Mouse (Mus musculus) ovary, postnatal 14 days (tissue): ENCODE results near the gene Gm45837.

Source experiments
- DNase-seq: peaks from one replicate; pipeline ENCODE4 v3.0.0; 2022; ENCODE audit warnings: low spot score

The Gm45837 gene

GRCm38 (mm10) chr7:101465850-101466580 is 55.3 kb downstream of the Gm45837 start:
- DNase-seq: no peak

- DNase-seq: no peak
Observed at GRCm38 (mm10) chr7:101466581-101467081, 55.9 kb downstream of the Gm45837 start.

- DNase-seq: no peak
Observed at GRCm38 (mm10) chr7:101471423-101471822, 60.7 kb downstream of the Gm45837 start.

DNA sequence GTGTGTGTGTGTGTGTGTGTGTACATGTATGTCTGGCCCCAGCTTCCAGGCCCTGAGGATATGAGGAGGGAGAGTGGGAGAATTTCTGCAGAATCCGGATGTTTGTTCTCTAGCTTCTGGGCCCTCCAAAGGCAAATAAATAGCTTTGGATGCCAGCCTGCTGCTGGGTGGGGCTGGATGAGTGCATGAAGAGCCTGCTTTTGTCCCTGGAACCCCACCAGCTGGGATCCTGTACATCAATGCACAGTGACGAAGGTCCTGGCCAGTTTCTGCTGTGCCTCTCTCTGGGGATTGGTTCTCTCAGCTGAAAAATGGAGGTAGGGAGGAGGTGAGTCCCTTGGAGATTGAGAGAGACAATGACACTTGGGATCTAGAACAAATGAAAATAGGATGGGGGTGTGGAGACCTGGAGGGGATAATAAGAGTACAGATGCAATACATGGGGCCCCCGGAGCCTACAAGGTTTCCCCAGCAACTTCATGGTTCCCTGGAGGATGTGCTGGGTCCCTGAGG is 61.3 kb downstream of the Gm45837 start:
- DNase-seq: no peak

DNA sequence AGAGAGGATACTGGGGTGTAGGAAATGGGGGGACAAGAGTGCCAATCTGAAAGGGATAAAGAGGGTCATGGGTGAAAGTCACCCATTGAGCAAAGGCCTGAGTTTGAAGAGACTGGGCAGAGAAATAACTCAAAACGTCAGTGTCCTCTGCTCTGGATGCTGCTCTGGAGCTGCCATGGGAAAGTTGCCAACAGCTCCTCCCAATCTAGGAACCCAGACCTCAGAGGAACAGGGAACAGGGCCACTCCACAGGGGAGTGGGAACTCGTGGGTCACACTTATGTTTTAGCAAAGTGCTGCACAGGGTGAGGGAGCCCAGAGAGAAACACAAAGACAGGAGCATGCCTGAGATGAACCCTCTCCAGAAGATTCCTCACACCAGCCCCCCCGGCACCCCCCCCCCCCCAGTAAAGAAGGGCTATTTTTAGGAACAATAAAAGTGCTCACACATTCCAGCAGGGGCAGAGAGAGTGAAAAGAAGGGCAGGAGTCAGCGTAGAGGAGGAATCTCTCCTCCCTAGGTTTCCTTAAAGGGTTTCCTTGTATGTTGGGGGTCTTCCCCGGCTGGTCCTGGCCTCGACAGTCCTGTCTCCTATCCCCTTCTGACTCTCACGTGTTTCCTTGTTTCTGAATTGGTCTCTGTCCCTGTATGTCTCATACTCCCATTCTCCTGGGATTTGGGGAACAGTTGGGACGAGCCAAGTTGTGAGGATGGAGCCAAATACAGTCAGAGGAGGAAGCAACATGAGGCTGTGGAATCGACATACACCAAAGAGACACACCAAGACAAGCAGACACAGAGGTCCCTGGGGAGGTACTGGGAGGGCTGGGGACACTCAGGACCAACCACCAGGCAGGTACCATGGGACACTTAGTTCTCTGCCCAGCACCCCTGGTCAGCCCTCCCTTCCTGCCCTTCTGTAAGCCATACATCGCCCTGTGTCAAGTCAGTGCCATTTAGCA is 62.2 kb downstream of the Gm45837 start:
- DNase-seq: no peak

GRCm38 (mm10) chr7:101474399-101474811 is 63.7 kb downstream of the Gm45837 start:
- no peak for DNase-seq

DNA sequence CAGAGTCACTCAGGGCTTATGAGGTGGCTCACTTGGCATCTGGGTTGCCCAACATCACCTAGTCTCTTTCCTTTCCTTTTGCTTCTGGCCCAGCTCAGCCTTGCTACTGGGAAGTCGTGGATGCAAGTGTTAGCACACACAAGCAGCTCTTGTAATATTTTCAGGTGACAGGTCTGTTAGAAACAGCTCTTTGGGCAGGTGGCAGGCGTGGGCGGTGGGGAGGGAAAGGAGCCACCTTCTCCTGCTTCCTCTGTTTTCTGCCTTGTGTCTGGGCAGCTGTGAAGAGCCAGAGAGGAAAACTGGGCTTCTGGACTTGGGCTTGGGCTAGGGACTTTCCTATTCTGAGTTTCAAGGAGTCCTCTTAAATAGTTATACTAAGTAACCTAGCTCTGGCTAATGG is 65.3 kb downstream of the Gm45837 start:
- DNase-seq: no peak

GRCm38 (mm10) chr7:101476493-101476892 is 65.8 kb downstream of the Gm45837 start:
- no peak for DNase-seq

DNA sequence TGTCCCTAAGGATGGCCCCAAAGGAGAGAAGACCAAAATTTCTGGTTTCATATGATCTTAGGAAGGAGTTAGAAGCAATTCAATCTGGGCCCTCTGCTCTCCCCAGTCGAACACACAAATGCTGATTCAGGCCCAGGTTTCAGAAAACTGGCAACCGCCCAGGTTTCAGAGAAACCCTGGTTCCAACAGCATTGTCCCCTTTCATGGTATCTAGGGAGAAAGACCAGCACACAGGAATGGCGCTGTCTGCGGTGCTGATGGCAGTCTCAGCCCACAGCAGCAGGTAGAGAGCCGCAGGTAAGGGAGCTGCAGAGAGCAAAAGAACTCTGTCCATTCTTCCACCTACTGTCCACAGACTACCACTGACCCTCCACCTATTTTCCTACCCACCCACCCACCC is 66.5 kb downstream of the Gm45837 start:
- no peak for DNase-seq

DNA sequence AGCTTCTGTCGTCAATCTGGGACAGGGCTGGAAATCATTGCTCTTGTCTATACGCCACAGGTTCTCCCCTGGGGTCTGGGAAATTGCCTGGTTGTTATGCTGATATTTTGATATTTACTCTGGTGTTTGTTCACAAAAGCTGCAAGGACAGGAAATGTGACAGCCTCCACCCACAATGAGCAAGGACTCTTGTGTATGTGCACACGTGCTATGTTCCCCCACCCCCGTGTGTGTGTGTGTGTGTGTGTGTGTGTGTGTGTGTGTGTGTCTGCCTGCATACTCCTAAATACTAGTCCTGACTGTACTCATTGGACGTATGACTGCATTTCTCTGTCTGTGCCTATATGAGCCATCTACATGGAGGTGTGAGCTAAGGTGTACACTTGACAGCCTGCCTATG is 67.4 kb downstream of the Gm45837 start:
- no peak for DNase-seq

DNA sequence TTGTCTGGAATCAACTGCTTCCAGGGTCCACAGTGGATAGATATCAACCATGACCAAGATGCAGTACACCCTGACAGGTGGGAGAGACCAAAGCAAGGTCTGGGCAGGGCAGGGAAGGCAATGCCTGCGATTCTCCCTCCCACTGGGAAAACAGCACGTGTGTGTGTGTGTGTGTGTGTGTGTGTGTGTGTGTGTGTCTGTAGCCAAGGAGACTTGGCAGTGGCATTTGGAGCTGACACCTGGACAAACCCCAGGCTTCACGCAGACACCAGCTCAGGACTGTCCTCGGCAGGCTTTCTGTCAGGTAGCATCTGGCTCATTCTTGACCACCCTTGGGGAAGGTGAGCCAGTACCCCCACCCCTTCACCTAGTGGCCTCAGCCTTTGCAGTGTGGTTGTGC is 69.2 kb downstream of the Gm45837 start:
- DNase-seq: no peak

GRCm38 (mm10) chr7:101480671-101481070 is 70.0 kb downstream of the Gm45837 start:
- DNase-seq: no peak

GRCm38 (mm10) chr7:101481872-101482498 is 71.3 kb downstream of the Gm45837 start:
- DNase-seq: no peak

GRCm38 (mm10) chr7:101482499-101483081 is 71.9 kb downstream of the Gm45837 start:
- DNase-seq: no peak

GRCm38 (mm10) chr7:101483498-101484115 is 72.9 kb downstream of the Gm45837 start:
- no peak for DNase-seq

DNA sequence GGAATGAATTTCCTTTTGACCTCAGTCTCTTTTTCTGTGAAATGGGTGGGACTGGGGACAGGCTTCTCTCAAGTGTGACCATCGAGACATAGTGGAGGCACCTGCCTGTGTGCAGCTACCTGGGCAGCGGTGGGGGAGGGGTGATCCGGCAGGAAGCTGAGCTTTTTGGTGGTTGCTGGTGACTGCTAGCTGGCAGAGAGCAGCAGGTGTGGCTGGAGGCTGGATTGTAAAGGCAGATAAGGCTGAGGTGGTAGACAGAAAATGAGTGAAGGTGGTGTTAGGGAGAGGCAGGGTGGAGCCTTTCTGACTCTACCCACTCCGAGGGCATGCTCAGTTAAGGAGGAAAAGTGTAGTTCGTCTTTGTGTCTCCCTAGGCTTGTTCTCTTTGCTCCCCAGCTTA is 76.4 kb downstream of the Gm45837 start:
- no peak for DNase-seq

DNA sequence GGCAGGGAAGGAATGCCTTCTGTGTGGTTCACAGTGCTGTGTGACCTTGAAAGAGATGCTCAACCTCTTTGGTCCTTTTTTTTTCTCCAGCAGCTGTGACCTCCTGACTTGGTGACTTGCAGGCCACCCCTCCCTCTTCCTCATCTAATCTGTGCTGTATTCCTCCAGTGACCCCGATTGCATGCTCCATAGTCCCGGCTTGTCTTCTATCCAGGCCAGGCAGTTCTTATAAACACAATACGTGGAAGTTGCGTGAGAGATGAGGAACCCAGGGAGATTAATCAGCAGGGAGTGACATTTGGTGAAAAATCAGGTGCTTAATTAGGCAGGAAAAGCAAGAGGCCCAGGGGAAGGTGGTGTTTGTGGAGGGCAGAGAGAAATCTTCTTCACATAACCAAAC is 80.3 kb downstream of the Gm45837 start:
- no peak for DNase-seq

- no peak for DNase-seq
Observed at GRCm38 (mm10) chr7:101498385-101498784, 87.7 kb downstream of the Gm45837 start.

DNA sequence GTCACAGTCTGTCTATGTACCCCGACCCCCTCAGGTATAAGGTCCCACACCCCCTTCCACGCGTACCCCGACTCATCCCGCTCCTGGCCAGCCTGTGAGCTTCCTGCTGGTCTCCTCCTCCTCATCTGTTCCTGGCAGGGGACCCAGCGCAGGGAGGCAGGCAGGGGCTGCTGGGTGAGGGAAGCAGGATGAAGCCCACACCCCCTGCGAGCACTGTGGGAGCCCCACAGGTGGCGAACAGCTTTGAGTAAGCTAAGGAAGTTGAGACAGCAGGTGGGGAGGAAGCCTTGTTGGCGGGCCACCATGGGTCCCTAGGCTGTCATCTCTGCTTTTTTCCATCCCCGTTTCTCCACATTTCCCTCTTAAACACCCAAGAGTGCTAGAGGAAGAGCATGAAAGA is 88.6 kb downstream of the Gm45837 start:
- DNase-seq: no peak

- DNase-seq: no peak
Observed at GRCm38 (mm10) chr7:101499701-101500100, 89.0 kb downstream of the Gm45837 start.

DNA sequence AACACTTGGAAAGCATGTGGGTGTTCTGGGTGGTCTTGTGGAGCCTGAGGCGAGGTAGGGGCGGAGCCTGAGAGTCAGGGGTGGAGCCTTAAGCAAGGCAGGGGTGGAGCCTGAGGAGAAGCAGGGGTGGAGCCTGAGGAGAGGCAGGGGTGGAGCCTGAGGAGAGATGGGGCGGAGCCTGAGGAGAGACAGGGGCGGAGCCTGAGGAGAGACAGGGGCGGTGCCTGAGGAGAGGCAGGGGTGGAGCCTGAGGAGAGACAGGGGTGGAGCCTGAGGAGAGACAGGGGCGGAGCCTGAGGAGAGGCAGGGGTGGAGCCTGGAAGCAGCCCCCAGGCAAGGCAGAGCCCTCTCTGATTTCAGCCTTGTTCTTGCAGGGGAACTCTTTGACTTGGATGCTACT is 90.5 kb downstream of the Gm45837 start:
- no peak for DNase-seq
